Mouse (Mus musculus) retina, adult 2 months (tissue): ENCODE measurements around the gene Agbl3.

Experiments
- DNase-seq: peaks from one replicate; pipeline ENCODE4 v3.0.0-alpha.2; 2012; ENCODE audit warnings: low read depth, low spot score

Gene Agbl3

GRCm38 (mm10) chr6:34906661-34907060, 126.4 kb downstream of the Agbl3 start:
- no peak for DNase-seq

GRCm38 (mm10) chr6:34907121-34907614, 126.9 kb downstream of the Agbl3 start:
- DNase-seq = no peak

- DNase-seq = no peak
Measured at GRCm38 (mm10) chr6:34907696-34908260, 127.5 kb downstream of the Agbl3 start.
